In the genomic region with DNA sequence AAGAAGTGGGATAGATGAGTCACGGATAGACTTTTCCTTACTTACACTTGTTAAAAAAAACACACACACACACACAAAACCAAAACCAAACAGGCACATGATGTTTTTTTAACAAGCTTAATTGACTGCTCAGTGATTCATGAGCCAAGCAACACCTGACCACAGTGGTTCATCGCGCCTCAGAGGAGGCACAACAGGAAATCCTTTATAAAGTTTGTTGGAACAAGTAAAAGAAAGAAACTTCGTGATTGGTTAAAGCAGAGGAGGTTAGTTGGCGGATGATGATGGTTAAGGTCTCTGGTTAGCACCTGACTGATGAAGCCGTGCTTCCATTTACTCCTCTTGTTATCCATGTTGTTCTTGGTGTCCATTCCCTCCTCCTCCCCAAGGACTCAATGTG, we compare ENCODE assay signal across 24 mouse cellular contexts. TPM values are rescaled to one million over a fixed set of nuclear protein-coding genes. Genes with fewer than 3 reads are reported as not detected.
A peak's percentile ranks its signal among the peaks of the same experiment; 100 is the strongest.
DNase-seq lines count a peak whose midpoint lies in the region; ATAC-seq lines count a peak whose summit lies in the region.
"Had no signal": no experiment of that assay in that cellular context is flagged by ENCODE, and none has a peak within 500 bp of the region (broad histone marks: within the 10 kb centered on the region; RNA-seq: fewer than 3 reads in every experiment).

No protein-coding gene starts in this region.

- H3K9me3 ChIP-seq in embryonic facial prominence, embryonic 10.5 days: no peaks in the 10 kb centered on the region
- H3K9me3 ChIP-seq: embryonic facial prominence, embryonic 12.5 days; forebrain, embryonic 13.5 days; forebrain, embryonic 15.5 days; G1E had no signal

- no peaks in the 10 kb centered on the region for H3K27me3 ChIP-seq in embryonic facial prominence, embryonic 10.5 days (replicated peaks; ENCODE audit: low read depth, poor library complexity, severe bottlenecking)
- H3K27me3 ChIP-seq: CH12.LX; embryonic facial prominence, embryonic 12.5 days; forebrain, embryonic 13.5 days; forebrain, embryonic 15.5 days had no signal

- H3K36me3 ChIP-seq in embryonic facial prominence, embryonic 10.5 days (replicated peaks): no peaks in the 10 kb centered on the region
- H3K36me3 ChIP-seq: embryonic facial prominence, embryonic 12.5 days; forebrain, embryonic 15.5 days; G1E had no signal

- no peak for ATAC-seq in megakaryocyte progenitor cell, adult 5-6 weeks (replicated peaks; ENCODE audit: poor library complexity)
- ATAC-seq: forebrain, embryonic 13.5 days; forebrain, embryonic 15.5 days; forebrain, postnatal 0 days had no signal

- no peaks in the 10 kb centered on the region for H3K4me1 ChIP-seq in embryonic facial prominence, embryonic 10.5 days
- H3K4me1 ChIP-seq: embryonic facial prominence, embryonic 12.5 days; forebrain, embryonic 13.5 days; forebrain, embryonic 15.5 days had no signal

- DNase-seq in CD4-positive helper T cell, adult 2 months (ENCODE audit: low read depth, low spot score): peak; percentile 55
- peak; percentile 71 for DNase-seq in T-cell, adult 2 months (ENCODE audit: low spot score)
- peak; percentile 52 for DNase-seq in induced T-regulatory cell, adult 2 months (ENCODE audit: low read depth)
- DNase-seq in naive thymus-derived CD4-positive, alpha-beta T cell, adult 2 months (ENCODE audit: low read depth): peak; percentile 60
- no peak for DNase-seq in embryonic facial prominence, embryonic 10.5 days (ENCODE audit: low spot score)
- no peak for DNase-seq in adrenal gland, adult 8-10 months
- DNase-seq: adrenal gland, adult 2 months; adrenal gland, postnatal 14 days; adrenal gland, postnatal 36 days; B cell, adult 2 months; cerebellum, adult 11 months; cerebellum, adult 18-20 months; cerebellum, adult 8-10 months; cerebellum, adult 9-11 months; cerebellum, postnatal 14 days; cerebellum, postnatal 36 days; embryo, embryonic 11 days; forebrain, postnatal 0 days had no signal

- 93% methylated on average over 6 of the region's 6 CpGs for WGBS in embryonic facial prominence, embryonic 10.5 days

- H3K27ac ChIP-seq in embryonic facial prominence, embryonic 10.5 days (replicated peaks): no peak overlapping the region
- H3K27ac ChIP-seq: embryonic facial prominence, embryonic 12.5 days; forebrain, embryonic 13.5 days; forebrain, embryonic 15.5 days had no signal

- H3K4me3 ChIP-seq in embryonic facial prominence, embryonic 10.5 days: no peak overlapping the region
- H3K4me3 ChIP-seq: embryonic facial prominence, embryonic 12.5 days; forebrain, embryonic 13.5 days; forebrain, embryonic 15.5 days had no signal

RNA-seq across cellular contexts. Expression of gene Prrc2c, which starts 11.7 kb away (rescaled TPM):
- polyA plus RNA-seq in embryonic facial prominence, embryonic 10.5 days (2016; fragmentation: Nextera tagmentation; extraction: Ambion mirVana): 151 and 156 TPM in 2 replicates
- total RNA-seq in adrenal gland, adult 8-10 months (2022): 100 to 1,000 TPM; 169 to 176 (median 171) TPM
- total RNA-seq in megakaryocyte progenitor cell, adult 5-6 weeks (2015): 221 and 254 TPM in 2 replicates
- 97.3 and 159 TPM in 2 replicates for total RNA-seq in megakaryocyte progenitor cell, adult 5-6 weeks (2017)

Comparison
In these comparisons a context has a peak if more than half of its experiments do, and no peak if none do; other contexts are left out.
1. DNase-seq: peak in CD4-positive helper T cell, adult 2 months (single experiment), T-cell, adult 2 months (single experiment), induced T-regulatory cell, adult 2 months (single experiment) and naive thymus-derived CD4-positive, alpha-beta T cell, adult 2 months (single experiment); none in embryonic facial prominence, embryonic 10.5 days (single experiment) and adrenal gland, adult 8-10 months (single experiment).